Mouse (Mus musculus) effector memory CD4-positive, alpha-beta T cell, adult 5 months (primary cell): ENCODE data around the gene Btaf1. TPM values are rescaled to one million over a fixed set of nuclear protein-coding genes. Genes with fewer than 3 reads are reported as not detected.

Experiments
- polyA plus RNA-seq: library from polyadenylated mRNA; unstranded; fragments of 100-300 nt; shearing (Covaris generic); gene quantifications from one replicate; pipeline ENCODE4 v1.2.1, GENCODE M21; 2017

Gene Btaf1
- 65.9 TPM for polyA plus RNA-seq

DNA sequence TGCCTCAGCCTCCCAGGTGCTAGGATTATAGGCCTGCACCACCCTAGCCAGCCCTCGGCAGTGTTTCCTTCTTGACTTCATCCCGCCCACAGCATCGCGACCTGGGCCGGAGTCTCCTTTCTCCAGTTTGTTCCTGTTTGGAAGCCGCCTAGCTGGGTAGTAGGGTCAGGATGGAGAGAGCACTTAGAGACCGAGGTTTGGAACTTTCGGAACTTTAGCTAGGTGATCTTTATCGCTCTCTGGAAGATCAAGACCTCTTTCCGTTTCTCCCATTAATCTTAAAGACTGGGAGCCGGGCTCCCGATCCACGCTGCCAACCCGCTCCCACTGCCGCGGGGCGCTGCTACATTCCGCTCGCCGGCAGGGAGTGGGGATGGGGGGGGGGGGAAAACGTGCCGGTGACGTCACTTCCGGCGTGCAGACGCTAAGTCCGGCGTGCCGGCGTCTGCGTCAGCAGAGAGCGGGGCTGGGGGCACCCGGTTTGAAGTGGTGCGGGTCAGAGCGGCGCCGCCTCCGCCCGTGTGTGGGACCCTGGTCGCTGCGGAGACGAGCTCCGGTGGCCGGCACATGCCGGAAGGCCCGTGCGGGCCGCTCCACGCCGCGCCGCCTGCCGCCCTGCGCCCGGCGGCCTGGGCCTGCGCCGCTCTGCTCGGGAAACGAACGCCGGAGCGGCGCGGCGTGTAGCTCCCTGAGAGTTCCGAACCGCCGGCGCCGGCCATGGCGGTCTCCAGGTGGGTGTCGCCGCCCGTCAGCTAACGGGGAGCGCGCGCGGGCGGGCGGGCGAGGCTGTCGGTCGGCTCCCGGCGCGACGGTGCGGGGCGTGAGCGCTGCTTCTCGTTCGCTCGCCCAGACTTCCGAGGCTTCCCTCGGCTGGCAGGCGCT lies at the start of gene Btaf1:
Btaf1 (plus strand) TSS at position 409 of the 882 bp plus-strand sequence.

DNA sequence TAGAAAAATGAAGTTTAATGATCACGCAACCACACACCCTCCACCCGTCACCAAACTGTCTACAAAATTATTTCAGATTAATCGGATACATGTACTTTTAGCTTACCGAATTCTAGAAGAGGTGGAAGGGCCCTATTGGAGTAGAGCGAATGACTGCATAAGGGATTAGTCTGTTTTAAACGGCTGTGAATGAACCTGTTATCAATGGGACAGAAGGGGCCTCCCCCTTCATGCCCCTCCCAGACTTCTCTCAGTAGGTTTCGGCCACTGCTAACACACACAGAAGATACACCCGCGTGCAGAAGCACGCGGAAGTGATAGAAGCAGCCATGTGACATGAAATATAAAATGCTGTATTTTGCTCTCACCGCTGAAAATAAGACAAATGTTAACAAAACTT lies 6.4 kb upstream of the Btaf1 start, which contains the start of gene Fgfbp3:
Fgfbp3 (minus strand) TSS at position 150 of the 400 bp plus-strand sequence.

Other genes with a start within 250 kb of the Btaf1 start
- gene Ppp1r3c, start 189.4 kb upstream of the Btaf1 start, polyA plus RNA-seq, result not detected
- 213 TPM for gene Tnks2, start 91.8 kb upstream of the Btaf1 start, polyA plus RNA-seq
- gene Fgfbp3, start 6.5 kb upstream of the Btaf1 start, polyA plus RNA-seq, result 2.5 TPM